Mouse (Mus musculus) neural tube, embryonic 11.5 days (tissue): ENCODE results near the gene Tdgf1. TPM values are rescaled to one million over a fixed set of nuclear protein-coding genes. Genes with fewer than 3 reads are reported as not detected.

Source experiments
- ATAC-seq: fragments of 200-750 bp; cut with Nextera tagmentation; 2 replicates; pipeline ENCODE4 v1.8.0; 2017; ENCODE audit warnings: moderate number of reproducible peaks, mild to moderate bottlenecking, moderate TSS enrichment, moderate library complexity; ENCODE audit not compliant: insufficient read depth, low FRiP score, low TSS enrichment
- DNase-seq: peaks from one replicate; pipeline ENCODE4 v3.0.0-alpha.2; 2015; ENCODE audit warnings: low spot score
- H3K27ac ChIP-seq: fragments of 300-500 bp; sonication (generic); 2 replicates; pipeline ENCODE4 v1.5.1; 2014; ENCODE audit warnings: low read depth, mild to moderate bottlenecking, low read length
- H3K27me3 ChIP-seq: fragments of 300-500 bp; sonication (generic); 2 replicates; pipeline ENCODE4 v1.6.1; 2014; ENCODE audit warnings: mild to moderate bottlenecking, low read length, mixed read lengths; ENCODE audit not compliant: control insufficient read depth, insufficient read depth
- H3K36me3 ChIP-seq: fragments of 300-500 bp; sonication (generic); 2 replicates; pipeline ENCODE4 v1.6.1; 2014; ENCODE audit warnings: mild to moderate bottlenecking, low read length, moderate library complexity, mixed read lengths; ENCODE audit not compliant: control insufficient read depth, insufficient read depth
- H3K4me1 ChIP-seq: fragments of 300-500 bp; sonication (generic); 2 replicates; pipeline ENCODE4 v1.6.1; 2014; ENCODE audit warnings: low read length, mixed read lengths; ENCODE audit not compliant: control insufficient read depth, insufficient read depth
- H3K4me2 ChIP-seq: fragments of 300-500 bp; sonication (generic); 2 replicates; pipeline ENCODE4 v1.6.1; 2014; ENCODE audit warnings: low read depth, mild to moderate bottlenecking, moderate library complexity
- H3K4me3 ChIP-seq: fragments of 300-500 bp; sonication (generic); 2 replicates; pipeline ENCODE4 v1.5.1; 2014; ENCODE audit warnings: low read depth, low read length
- H3K9ac ChIP-seq: fragments of 300-500 bp; sonication (generic); 2 replicates; pipeline ENCODE4 v1.6.1; 2014; ENCODE audit warnings: mild to moderate bottlenecking, low read length
- H3K9me3 ChIP-seq: fragments of 300-500 bp; sonication (generic); 2 replicates; pipeline ENCODE4 v1.6.1; 2016; ENCODE audit warnings: low read length; ENCODE audit not compliant: control insufficient read depth
- WGBS: fragments of 180-500 bp; shearing (Covaris S2); extraction: QIAGEN DNeasy Blood & Tissue Kit; methylation state at CpG from one replicate; pipeline ENCODE4 v1.1.7; 2014; 5-methylcytosine and 5-hydroxymethylcytosine counted together
- polyA plus RNA-seq: library from polyadenylated mRNA; unstranded; fragments of >200 nt; fragmentation: Nextera tagmentation; extraction: Ambion mirVana; gene quantifications from 2 replicates; pipeline ENCODE4 v1.2.1, GENCODE M21; 2014

Tdgf1 gene
- polyA plus RNA-seq, 1 experiment from 2014 or later: not detected

GRCm38 (mm10) chr9:110896595-110896994 is 49.4 kb downstream of the Tdgf1 start:
- no peak overlapping the region for H3K4me3 ChIP-seq

GRCm38 (mm10) chr9:110895994-110896393 is 50.0 kb downstream of the Tdgf1 start:
- H3K4me2 ChIP-seq: peak overlapping the region; percentile 4; the same call in 1 of the 2 replicates
- H3K4me3 ChIP-seq: no peak overlapping the region
- H3K27ac ChIP-seq: no peak overlapping the region
- 0 out of 2 replicates have a peak, but pooled peaks have one; percentile 31 for ATAC-seq
- DNase-seq: no peak
- no peaks in the 10 kb centered on the region for H3K9me3 ChIP-seq
- H3K36me3 ChIP-seq: no peaks in the 10 kb centered on the region
- 13% methylated on average over 7 of the region's 7 CpGs for whole genome bisulfite sequencing
- H3K4me1 ChIP-seq: no peaks in the 10 kb centered on the region; the same call in 1 of the 2 replicates
- H3K9ac ChIP-seq: no peak overlapping the region
- no peaks in the 10 kb centered on the region for H3K27me3 ChIP-seq

More at GRCm38 (mm10) chr9:110896595-110896994, 49.4 kb downstream of the Tdgf1 start:
- Histone ChIP-seq H3K27me3 (no peaks in the 10 kb centered on the region), H3K36me3 (no peaks in the 10 kb centered on the region), H3K4me1 (no peaks in the 10 kb centered on the region; the same call in 1 of the 2 replicates), H3K4me2 (peak overlapping the region; percentile 4; the same call in 1 of the 2 replicates), H3K9ac (no peak overlapping the region), H3K27ac (no peak overlapping the region), H3K9me3 (no peaks in the 10 kb centered on the region)
- DNase-seq (peak; percentile 46), ATAC-seq (peak; percentile 45; the same call in 1 of the 2 replicates)
- WGBS: 4% methylated on average over 6 of the region's 6 CpGs

- H3K4me2 ChIP-seq: no peak overlapping the region
- no peak overlapping the region for H3K4me3 ChIP-seq
- H3K9me3 ChIP-seq: no peaks in the 10 kb centered on the region
- no peaks in the 10 kb centered on the region for H3K27me3 ChIP-seq
- DNase-seq (no peak), ATAC-seq (no peak)
- H3K9ac ChIP-seq: no peak overlapping the region
- H3K27ac ChIP-seq: no peak overlapping the region
- no peaks in the 10 kb centered on the region; the same call in 1 of the 2 replicates for H3K4me1 ChIP-seq
- no peaks in the 10 kb centered on the region for H3K36me3 ChIP-seq
- 50% methylated on average over 5 of the region's 5 CpGs for WGBS
Observed at GRCm38 (mm10) chr9:110895507-110895906, 50.5 kb downstream of the Tdgf1 start.

- no peak overlapping the region for H3K4me3 ChIP-seq
- no peak overlapping the region for H3K27ac ChIP-seq
- 74% methylated on average over 10 of the region's 10 CpGs for WGBS
- no peaks in the 10 kb centered on the region for H3K36me3 ChIP-seq
- no peak overlapping the region for H3K9ac ChIP-seq
- H3K4me2 ChIP-seq: no peak overlapping the region
- ATAC-seq (no peak), DNase-seq (no peak)
- no peaks in the 10 kb centered on the region for H3K27me3 ChIP-seq
- H3K4me1 ChIP-seq: no peaks in the 10 kb centered on the region; the same call in 1 of the 2 replicates
- no peaks in the 10 kb centered on the region for H3K9me3 ChIP-seq
Observed at GRCm38 (mm10) chr9:110893429-110893828, 52.5 kb downstream of the Tdgf1 start.

- ATAC-seq (no peak), DNase-seq (no peak)
- 84% methylated on average over 3 of the region's 3 CpGs for WGBS
- H3K4me2 ChIP-seq: no peak overlapping the region
- H3K36me3 ChIP-seq: no peaks in the 10 kb centered on the region
- H3K4me1 ChIP-seq: no peaks in the 10 kb centered on the region; the same call in 1 of the 2 replicates
- H3K27ac ChIP-seq: no peak overlapping the region
- H3K9ac ChIP-seq: no peak overlapping the region
- H3K4me3 ChIP-seq: no peak overlapping the region
- no peaks in the 10 kb centered on the region for H3K27me3 ChIP-seq
- no peaks in the 10 kb centered on the region for H3K9me3 ChIP-seq
Observed at GRCm38 (mm10) chr9:110892552-110892951, 53.4 kb downstream of the Tdgf1 start.

- H3K4me1 ChIP-seq: no peaks in the 10 kb centered on the region; the same call in 1 of the 2 replicates
- no peak for DNase-seq
- WGBS: 78% methylated on average over 12 of the region's 12 CpGs
- H3K9me3 ChIP-seq: no peaks in the 10 kb centered on the region
- no peak overlapping the region for H3K4me3 ChIP-seq
- no peak overlapping the region for H3K27ac ChIP-seq
- H3K9ac ChIP-seq: no peak overlapping the region
- H3K36me3 ChIP-seq: no peaks in the 10 kb centered on the region
- no peak overlapping the region for H3K4me2 ChIP-seq
- no peaks in the 10 kb centered on the region for H3K27me3 ChIP-seq
- ATAC-seq: no peak
Observed at GRCm38 (mm10) chr9:110891077-110891828, 54.7 kb downstream of the Tdgf1 start.

- no peak for ATAC-seq
- DNase-seq: no peak
- H3K27ac ChIP-seq: no peak overlapping the region
Observed at GRCm38 (mm10) chr9:110890026-110890783, 55.8 kb downstream of the Tdgf1 start.

More at GRCm38 (mm10) chr9:110890026-110890783, 55.8 kb downstream of the Tdgf1 start:
- Histone ChIP-seq H3K4me1 (no peaks in the 10 kb centered on the region), H3K4me3 (no peak overlapping the region), H3K36me3 (no peaks in the 10 kb centered on the region), H3K4me2 (no peak overlapping the region), H3K27me3 (no peaks in the 10 kb centered on the region), H3K9me3 (no peaks in the 10 kb centered on the region), H3K9ac (no peak overlapping the region)
- WGBS: 15% methylated on average over 20 of the region's 21 CpGs
